Mouse (Mus musculus) hindbrain, embryonic 11.5 days (tissue): ENCODE data around the gene Acsl5. TPM values are rescaled to one million over a fixed set of nuclear protein-coding genes. Genes with fewer than 3 reads are reported as not detected.

ENCODE experiments used
- ATAC-seq: fragments of 200-750 bp; cut with Nextera tagmentation; 2 replicates; pipeline ENCODE4 v1.8.0; 2017; ENCODE audit warnings: mild to moderate bottlenecking, moderate TSS enrichment, moderate library complexity; ENCODE audit not compliant: low FRiP score
- DNase-seq: peaks from one replicate; pipeline ENCODE4 v3.0.0-alpha.2; 2015; ENCODE audit warnings: low spot score
- H3K27ac ChIP-seq: fragments of 300-500 bp; sonication (generic); 2 replicates; pipeline ENCODE4 v1.5.1; 2014; ENCODE audit warnings: mild to moderate bottlenecking, low read depth, low read length
- H3K27me3 ChIP-seq: fragments of 300-500 bp; sonication (generic); 2 replicates; pipeline ENCODE4 v1.6.1; 2014; ENCODE audit warnings: mild to moderate bottlenecking, low read length, moderate library complexity, mixed read lengths; ENCODE audit not compliant: control insufficient read depth, insufficient read depth
- H3K36me3 ChIP-seq: fragments of 300-500 bp; sonication (generic); 2 replicates; pipeline ENCODE4 v1.6.1; 2014; ENCODE audit warnings: mild to moderate bottlenecking, low read length, moderate library complexity, mixed read lengths; ENCODE audit not compliant: control insufficient read depth, insufficient read depth
- H3K4me1 ChIP-seq: fragments of 300-500 bp; sonication (generic); replicated peaks from 2 replicates; pipeline ENCODE4 v1.6.1; 2014; ENCODE audit warnings: low read length, mixed read lengths; ENCODE audit not compliant: control insufficient read depth, insufficient read depth
- H3K4me2 ChIP-seq: fragments of 300-500 bp; sonication (generic); replicated peaks from 2 replicates; pipeline ENCODE4 v1.6.1; 2014; ENCODE audit warnings: mild to moderate bottlenecking, low read depth, low read length
- H3K4me3 ChIP-seq: fragments of 300-500 bp; sonication (generic); 2 replicates; pipeline ENCODE4 v1.5.1; 2014; ENCODE audit warnings: low read depth, low read length
- H3K9ac ChIP-seq: fragments of 300-500 bp; sonication (generic); 2 replicates; pipeline ENCODE4 v1.6.1; 2014; ENCODE audit warnings: low read depth, low read length
- H3K9me3 ChIP-seq: fragments of 300-500 bp; sonication (generic); 2 replicates; pipeline ENCODE4 v1.6.1; 2016; ENCODE audit warnings: low read length; ENCODE audit not compliant: control insufficient read depth
- WGBS: fragments of 180-500 bp; shearing (Covaris S2); extraction: QIAGEN DNeasy Blood & Tissue Kit; methylation state at CpG from one replicate; pipeline ENCODE4 v1.1.7; 2014; 5-methylcytosine and 5-hydroxymethylcytosine counted together
- polyA plus RNA-seq: library from polyadenylated mRNA; unstranded; fragments of >200 nt; fragmentation: Nextera tagmentation; extraction: Ambion mirVana; gene quantifications from 2 replicates; pipeline ENCODE4 v1.2.1, GENCODE M21; 2014

Gene Acsl5
- polyA plus RNA-seq, 1 experiment from 2014 or later, result 19.9 TPM

- Histone ChIP-seq H3K27me3 (no peaks in the 10 kb centered on the region), H3K36me3 (no peaks in the 10 kb centered on the region), H3K27ac (no peak overlapping the region), H3K9ac (no peak overlapping the region), H3K4me3 (peak overlapping the region; percentile 52; the same call in 1 of the 2 replicates), H3K4me2 (peak overlapping the region; percentile 81), H3K4me1 (0 out of 2 replicates have a peak, but pooled peaks cover 2% of the 10 kb centered on the region), H3K9me3 (no peaks in the 10 kb centered on the region)
- no peak for DNase-seq
- ATAC-seq, result no peak
- WGBS, result 65% methylated on average over 10 of the region's 10 CpGs
These were observed 65.2 kb downstream of the Acsl5 start for GRCm38 (mm10) chr19:55316901-55317300.

DNA sequence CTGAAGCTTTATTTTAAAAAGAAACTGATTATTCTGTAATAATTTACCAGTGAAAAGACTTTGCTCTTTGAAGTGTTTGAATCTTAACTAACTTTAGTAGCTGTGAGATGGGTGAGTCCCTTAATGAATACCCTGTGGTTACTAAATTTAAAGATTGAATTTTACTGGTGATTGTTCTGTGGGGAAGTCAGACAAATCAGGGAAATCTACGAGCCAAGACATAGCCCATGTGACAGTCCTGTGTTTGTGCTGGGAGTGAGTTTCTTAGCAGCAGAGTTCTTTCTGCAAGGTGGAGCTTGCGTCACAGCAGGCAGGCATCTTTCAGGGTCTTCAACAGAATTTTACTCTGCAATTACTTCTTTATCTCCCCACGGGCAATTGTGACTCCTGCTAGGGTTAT lies 67.3 kb downstream of the Acsl5 start:
- H3K27ac ChIP-seq, result no peak overlapping the region

GRCm38 (mm10) chr19:55319521-55319920 lies 67.8 kb downstream of the Acsl5 start:
- no peaks in the 10 kb centered on the region for H3K36me3 ChIP-seq
- 0 out of 2 replicates have a peak, but pooled peaks cover under 1% of the 10 kb centered on the region for H3K4me1 ChIP-seq
- no peaks in the 10 kb centered on the region for H3K27me3 ChIP-seq
- no peak overlapping the region for H3K9ac ChIP-seq
- no peak overlapping the region for H3K27ac ChIP-seq
- H3K9me3 ChIP-seq, result no peaks in the 10 kb centered on the region
- H3K4me3 ChIP-seq, result no peak overlapping the region
- H3K4me2 ChIP-seq, result no peak overlapping the region
- ATAC-seq (no peak), DNase-seq (no peak)
- WGBS, result 84% methylated on average over 5 of the region's 5 CpGs

More for the DNA sequence above, 67.3 kb downstream of the Acsl5 start:
- H3K4me2 ChIP-seq, result no peak overlapping the region
- H3K9ac ChIP-seq, result no peak overlapping the region
- no peak overlapping the region for H3K4me3 ChIP-seq
- DNase-seq (no peak), ATAC-seq (no peak)
- H3K4me1 ChIP-seq, result 0 out of 2 replicates have a peak, but pooled peaks cover 2% of the 10 kb centered on the region
- H3K27me3 ChIP-seq, result no peaks in the 10 kb centered on the region
- H3K9me3 ChIP-seq, result no peaks in the 10 kb centered on the region
- WGBS, result 85% methylated on average over 3 of the region's 3 CpGs
- no peaks in the 10 kb centered on the region for H3K36me3 ChIP-seq

DNA sequence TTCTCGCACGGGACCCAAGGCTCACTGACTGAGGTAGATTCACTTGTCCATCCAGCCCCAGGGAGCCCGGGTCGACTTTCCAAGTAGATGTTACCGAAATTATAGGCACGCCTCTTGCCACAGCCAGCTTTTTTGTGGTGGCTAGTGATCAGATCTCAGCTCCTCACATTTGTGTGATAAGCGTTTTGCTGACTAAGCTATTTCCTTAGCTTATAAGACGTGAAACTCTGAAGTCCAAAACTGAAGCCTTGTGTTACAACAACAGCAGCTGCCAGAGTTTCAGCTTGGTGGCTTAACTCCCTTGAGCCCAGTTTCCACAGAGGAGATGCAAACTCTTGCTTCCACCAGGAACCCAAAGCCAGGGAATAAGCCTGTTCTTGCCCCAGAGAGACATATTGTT lies 70.9 kb downstream of the Acsl5 start:
- H3K27me3 ChIP-seq, result no peaks in the 10 kb centered on the region
- H3K36me3 ChIP-seq, result no peaks in the 10 kb centered on the region
- H3K4me3 ChIP-seq, result no peak overlapping the region
- H3K9me3 ChIP-seq, result no peaks in the 10 kb centered on the region
- DNase-seq, result no peak
- no peak overlapping the region for H3K27ac ChIP-seq
- no peak for ATAC-seq
- no peaks in the 10 kb centered on the region for H3K4me1 ChIP-seq
- H3K9ac ChIP-seq, result no peak overlapping the region
- H3K4me2 ChIP-seq, result no peak overlapping the region
- WGBS, result 95% methylated on average over 8 of the region's 8 CpGs

- Histone ChIP-seq H3K9me3 (no peaks in the 10 kb centered on the region), H3K27ac (no peak overlapping the region), H3K9ac (no peak overlapping the region), H3K4me1 (no peaks in the 10 kb centered on the region), H3K36me3 (no peaks in the 10 kb centered on the region), H3K27me3 (no peaks in the 10 kb centered on the region), H3K4me2 (no peak overlapping the region), H3K4me3 (no peak overlapping the region)
- ATAC-seq (no peak), DNase-seq (no peak)
- WGBS, result 96% methylated on average over 4 of the region's 4 CpGs
These were observed 75.8 kb downstream of the Acsl5 start for GRCm38 (mm10) chr19:55327510-55327909.

DNA sequence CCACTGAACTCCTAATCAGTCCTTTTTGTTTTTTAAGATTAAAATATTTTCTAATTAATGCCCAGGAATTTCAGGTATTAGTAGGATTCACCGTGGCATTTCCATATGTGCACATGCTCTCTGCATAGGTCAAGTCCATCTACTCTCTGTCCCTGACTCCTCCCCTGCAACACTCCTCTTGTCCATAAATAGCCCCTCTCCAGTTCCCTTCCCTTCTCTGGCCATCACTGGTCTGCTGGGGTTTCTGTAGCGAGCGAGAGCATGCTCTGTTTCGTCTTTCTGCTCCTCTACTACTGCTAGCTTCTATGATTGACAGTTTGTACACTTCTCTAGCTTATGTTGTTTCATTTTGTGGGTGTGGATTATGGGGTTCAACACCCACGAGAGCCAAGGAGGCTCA lies 80.0 kb downstream of the Acsl5 start:
- no peak overlapping the region for H3K4me2 ChIP-seq
- DNase-seq, result no peak
- no peaks in the 10 kb centered on the region for H3K4me1 ChIP-seq
- H3K4me3 ChIP-seq, result no peak overlapping the region
- no peaks in the 10 kb centered on the region for H3K27me3 ChIP-seq
- H3K36me3 ChIP-seq, result no peaks in the 10 kb centered on the region
- no peak overlapping the region for H3K27ac ChIP-seq
- 91% methylated on average over 5 of the region's 5 CpGs for WGBS
- H3K9me3 ChIP-seq, result no peaks in the 10 kb centered on the region
- H3K9ac ChIP-seq, result no peak overlapping the region
- ATAC-seq, result no peak

DNA sequence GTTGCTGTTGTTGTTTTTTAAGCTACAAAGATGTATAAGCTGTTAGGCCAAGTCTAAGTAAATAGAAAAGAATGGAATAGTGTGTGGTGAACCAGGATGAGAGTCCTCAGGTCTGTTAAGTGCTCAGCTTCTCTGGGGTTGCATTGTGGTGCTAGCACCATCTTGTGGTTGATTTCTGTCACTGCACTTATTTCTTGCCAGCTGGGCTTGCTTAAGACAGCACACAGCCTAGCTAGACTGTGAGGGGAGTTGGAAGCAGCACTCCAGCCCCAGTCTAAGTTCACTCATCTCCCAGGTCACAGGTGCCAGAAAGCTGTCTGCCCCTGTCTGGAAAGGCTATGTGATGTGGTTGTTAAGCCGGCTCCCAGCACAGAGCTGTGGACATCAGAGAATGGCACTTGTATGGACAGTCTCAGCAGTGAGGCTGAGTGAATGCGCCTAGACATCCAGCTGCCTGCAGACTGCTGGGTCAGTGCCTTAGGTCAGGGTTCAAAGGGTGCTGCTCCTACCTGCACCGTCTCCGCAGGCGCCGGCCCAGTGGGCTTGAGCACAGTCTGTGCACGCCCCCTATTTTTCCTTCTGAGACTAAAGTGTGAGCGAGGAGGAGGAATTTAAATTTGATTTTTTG lies 81.0 kb downstream of the Acsl5 start:
- H3K27me3 ChIP-seq, result no peaks in the 10 kb centered on the region
- ATAC-seq (peak; percentile 56; the same call in 1 of the 2 replicates), DNase-seq (peak; percentile 80)
- no peaks in the 10 kb centered on the region for H3K4me1 ChIP-seq
- H3K9ac ChIP-seq, result no peak overlapping the region
- WGBS, result 93% methylated on average over 8 of the region's 8 CpGs
- H3K9me3 ChIP-seq, result no peaks in the 10 kb centered on the region
- no peak overlapping the region for H3K27ac ChIP-seq
- H3K4me3 ChIP-seq, result no peak overlapping the region
- H3K36me3 ChIP-seq, result no peaks in the 10 kb centered on the region
- H3K4me2 ChIP-seq, result no peak overlapping the region

DNA sequence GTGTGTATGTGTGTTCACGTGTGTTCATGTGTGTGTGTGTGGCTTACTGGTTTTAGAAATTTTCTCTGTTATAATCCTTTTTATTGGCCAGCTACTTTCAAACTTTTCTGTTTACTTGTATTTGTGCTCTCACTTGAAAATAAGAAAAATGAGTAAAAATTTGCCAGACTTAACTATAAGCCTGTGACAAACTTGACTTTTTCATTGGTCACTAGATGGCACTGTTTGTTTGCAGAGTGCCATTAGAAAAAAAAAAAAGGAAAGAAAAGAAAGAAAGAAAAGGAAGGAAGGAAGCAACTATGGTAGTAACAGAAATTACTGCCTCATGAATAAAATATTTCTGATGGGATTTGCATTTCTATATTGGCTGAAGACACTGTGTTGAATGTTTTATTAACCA lies 84.1 kb downstream of the Acsl5 start:
- WGBS, result 97% methylated on average over 1 of the region's 1 CpGs
- peak; percentile 42 for DNase-seq

GRCm38 (mm10) chr19:55336441-55336840 lies 84.7 kb downstream of the Acsl5 start:
- no peak overlapping the region for H3K27ac ChIP-seq
- H3K36me3 ChIP-seq, result no peaks in the 10 kb centered on the region
- H3K9ac ChIP-seq, result no peak overlapping the region
- 91% methylated on average over 12 of the region's 12 CpGs for WGBS
- H3K4me2 ChIP-seq, result no peak overlapping the region
- no peak for DNase-seq
- H3K4me3 ChIP-seq, result no peak overlapping the region
- no peaks in the 10 kb centered on the region for H3K9me3 ChIP-seq
- no peak for ATAC-seq
- no peaks in the 10 kb centered on the region for H3K27me3 ChIP-seq
- H3K4me1 ChIP-seq, result no peaks in the 10 kb centered on the region

More for the DNA sequence above, 84.1 kb downstream of the Acsl5 start:
- no peak overlapping the region for H3K27ac ChIP-seq
- no peaks in the 10 kb centered on the region for H3K36me3 ChIP-seq
- no peaks in the 10 kb centered on the region for H3K9me3 ChIP-seq
- ATAC-seq, result no peak
- H3K27me3 ChIP-seq, result no peaks in the 10 kb centered on the region
- H3K4me3 ChIP-seq, result no peak overlapping the region
- no peak overlapping the region for H3K9ac ChIP-seq
- no peaks in the 10 kb centered on the region for H3K4me1 ChIP-seq
- no peak overlapping the region for H3K4me2 ChIP-seq
